Mouse (Mus musculus) adrenal gland, adult 18-20 months (tissue): Measurements from ENCODE around the gene Kcnj10. TPM values are rescaled to one million over a fixed set of nuclear protein-coding genes. Genes with fewer than 3 reads are reported as not detected.

Experiments used
- DNase-seq, 2 experiments: peaks; one replicate each; pipeline ENCODE4 v3.0.0; 2021 to 2022; ENCODE audit warnings: low spot score in 2 of 2
- long read RNA-seq, 2 experiments: library from polyadenylated mRNA; stranded (forward); transcript quantifications; one replicate each; pipeline ENCODE4 v2.0.0; 2021
- total RNA-seq, 2 experiments: library from RNA; stranded (reverse); gene quantifications; 1 replicate in 1 of 2; 2 replicates in 1 of 2; pipeline ENCODE4 v1.2.3; 2021

Gene Kcnj10
- 1 to 10 TPM; 1.3 to 1.5 TPM for total RNA-seq
- long read RNA-seq, experiment 1, partial matches to known transcripts = 0 of 1 reads
- long read RNA-seq, experiment 1, other reads (novel, unspliced or antisense) = 1 of 1 reads
- long read RNA-seq, experiment 2, partial matches to known transcripts = 0 of 1 reads
- long read RNA-seq, experiment 2, other reads (novel, unspliced or antisense) = 1 of 1 reads

DNA sequence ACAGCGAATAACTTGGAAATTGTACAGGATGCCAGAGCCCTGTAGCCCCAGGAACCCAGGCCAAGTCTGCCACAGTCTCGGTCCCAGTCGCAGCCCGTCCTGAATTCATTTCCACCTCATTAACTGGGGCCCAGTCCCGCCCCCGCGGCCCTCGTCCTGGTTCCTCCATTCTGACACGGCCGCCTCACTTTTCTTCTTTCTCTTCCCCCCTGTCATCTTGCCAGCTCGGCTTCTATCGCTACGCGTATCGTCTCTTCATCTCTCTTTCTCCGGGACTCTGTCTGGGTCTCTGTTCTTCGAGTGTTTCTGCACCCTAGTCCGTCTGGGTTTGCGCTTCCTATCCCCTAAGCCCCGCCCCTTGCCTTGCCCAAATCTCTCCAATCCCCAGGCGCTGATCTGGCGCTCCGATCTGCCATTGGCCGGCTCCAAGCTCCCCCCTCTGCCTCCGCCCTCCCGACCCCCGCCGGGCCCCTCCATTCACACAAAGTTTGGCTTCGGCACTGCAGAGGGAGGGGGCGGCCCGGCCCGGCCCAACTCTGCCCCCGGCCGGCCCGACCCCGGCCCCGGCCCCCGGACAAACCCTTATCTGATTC is at the start of gene Kcnj10:
TSS of gene Kcnj10 (plus strand) at position 482 of the 593 bp plus-strand sequence.
- DNase-seq = peak; percentile 57 to 72

DNA sequence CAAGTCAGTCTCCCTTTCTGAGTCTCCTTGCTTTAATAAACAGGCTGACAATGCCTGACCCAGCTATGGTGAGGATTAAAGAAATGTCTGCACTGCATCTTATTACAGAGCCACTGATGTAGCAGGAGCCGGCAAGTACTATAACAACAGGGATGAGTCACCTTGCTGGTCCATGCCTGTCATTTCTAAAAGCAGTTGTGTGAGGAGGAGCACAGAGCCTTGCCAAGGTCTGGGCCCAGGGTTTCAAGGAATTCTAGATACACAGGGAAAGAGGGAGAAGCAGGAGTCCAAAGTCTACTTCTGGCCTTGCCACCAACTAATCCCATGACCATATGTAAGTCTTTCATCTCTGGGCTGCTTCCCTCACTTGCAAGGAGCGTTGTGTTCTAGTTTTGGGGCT is 48.1 kb upstream of the Kcnj10 start:
- DNase-seq = no peak

DNA sequence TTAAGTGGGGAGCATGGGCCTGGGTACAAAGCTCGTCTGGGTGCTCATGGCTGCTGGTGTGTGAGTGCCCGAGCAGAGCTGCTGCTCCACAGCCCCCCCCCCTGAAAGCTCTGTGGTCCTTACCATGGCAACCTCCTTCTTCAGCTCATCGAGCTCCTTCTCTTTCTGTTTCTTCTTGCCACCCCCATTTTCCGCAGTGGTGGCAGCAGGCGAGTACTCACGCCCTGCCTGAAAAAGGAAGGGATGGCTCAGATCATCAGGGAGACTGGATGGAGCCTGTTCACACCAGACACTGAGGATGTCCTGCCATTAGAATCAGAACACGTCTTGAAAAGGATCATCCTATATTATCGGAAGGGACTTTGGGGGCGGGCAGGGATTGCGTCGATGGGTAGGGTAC is 47.6 kb upstream of the Kcnj10 start:
- DNase-seq = no peak

- no peak for DNase-seq
Observed at GRCm38 (mm10) chr1:172295751-172296197, 45.2 kb upstream of the Kcnj10 start.

GRCm38 (mm10) chr1:172296816-172297510 is 44.0 kb upstream of the Kcnj10 start:
- no peak for DNase-seq

DNA sequence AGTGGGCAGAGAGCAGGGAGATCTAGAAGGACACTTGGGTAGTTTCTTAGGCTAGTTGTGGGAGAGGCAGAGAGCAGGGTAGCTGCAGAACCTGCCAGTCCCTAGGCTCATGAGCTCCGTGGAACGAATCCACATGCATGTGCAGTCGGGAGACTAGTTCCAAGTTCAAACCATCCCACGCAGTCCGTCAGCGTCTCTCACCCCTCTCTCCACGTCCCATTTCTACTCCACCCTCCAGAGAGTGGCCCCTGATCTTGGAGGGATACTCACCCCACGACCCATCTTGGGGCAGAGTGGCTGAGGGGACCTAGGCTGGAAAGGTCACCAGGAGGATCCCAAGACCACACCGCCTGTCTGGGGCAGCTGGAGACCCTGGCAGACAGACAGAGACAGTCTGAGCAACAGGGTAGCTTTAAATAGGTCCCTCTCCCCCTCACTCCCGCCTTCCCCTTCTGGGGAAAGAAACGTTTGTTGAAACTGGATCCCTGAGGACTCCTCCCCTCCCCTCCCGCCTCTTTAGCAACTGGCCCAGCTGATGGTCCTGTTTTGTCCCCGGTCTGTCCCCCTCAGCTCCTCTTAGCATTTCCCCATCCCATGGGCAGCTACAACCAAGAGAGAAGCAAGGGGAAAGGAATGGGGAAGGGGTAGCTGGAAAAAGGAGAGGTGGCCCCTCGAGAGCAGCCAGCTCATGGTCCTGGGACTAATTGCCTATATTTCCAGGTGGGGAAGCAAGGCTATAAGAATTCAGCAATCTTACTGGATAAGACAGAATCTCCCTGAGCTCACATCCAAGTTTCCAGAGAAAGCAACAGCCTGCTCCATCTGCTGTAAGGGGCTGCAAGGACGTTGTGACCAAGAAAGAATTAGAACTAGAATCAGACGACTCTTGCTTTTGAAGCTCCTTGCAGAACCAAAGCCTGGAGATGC is 43.1 kb upstream of the Kcnj10 start, which contains the start of gene Atp1a2:
TSS of gene Atp1a2 (minus strand) at position 454 of the 927 bp plus-strand sequence.
- DNase-seq = no peak

DNA sequence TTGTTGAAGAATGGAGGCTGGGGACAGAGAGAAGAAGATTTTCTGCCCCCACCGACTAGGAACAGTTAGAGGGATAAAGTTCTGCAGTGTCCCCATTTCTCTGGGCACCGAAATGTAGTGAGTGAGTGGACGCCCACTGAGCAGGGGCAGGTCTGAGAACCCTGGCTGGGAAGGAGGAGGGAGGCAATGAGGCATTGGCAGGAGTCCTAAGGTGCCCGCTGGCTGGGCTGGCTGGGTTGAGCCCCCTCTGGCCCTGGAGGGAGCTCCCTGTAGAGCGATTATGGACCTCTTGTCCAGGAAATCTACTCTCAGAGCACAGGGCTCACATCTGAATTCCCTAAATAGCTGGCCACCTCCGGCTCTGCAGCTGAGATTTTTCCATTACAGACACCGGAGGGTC is 41.5 kb upstream of the Kcnj10 start:
- no peak for DNase-seq

DNA sequence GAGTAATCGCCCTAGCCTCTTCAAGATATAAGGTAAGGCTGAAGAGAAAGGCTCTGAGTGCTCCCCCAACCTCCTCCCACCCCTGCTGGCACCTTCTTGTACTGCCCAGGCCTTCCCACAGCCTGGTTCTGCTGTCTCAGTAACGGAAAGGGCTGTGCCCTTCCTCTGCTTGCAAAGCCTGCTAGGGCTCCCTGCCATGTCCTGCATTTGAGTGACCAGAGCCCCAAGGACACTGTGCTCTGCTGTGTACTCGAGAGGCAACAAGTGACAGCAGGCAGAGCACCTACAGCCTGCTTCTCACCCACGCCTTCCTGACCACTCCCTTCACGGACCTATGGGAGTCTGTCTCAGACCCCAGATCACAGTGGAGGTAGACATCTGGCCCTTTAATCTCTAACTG is 40.8 kb upstream of the Kcnj10 start:
- DNase-seq = peak in 1 of 2 experiments; percentile 44

- no peak for DNase-seq
Observed at GRCm38 (mm10) chr1:172301180-172301579, 39.8 kb upstream of the Kcnj10 start.

GRCm38 (mm10) chr1:172302311-172302710 is 38.7 kb upstream of the Kcnj10 start:
- no peak for DNase-seq

GRCm38 (mm10) chr1:172302851-172303250 is 38.2 kb upstream of the Kcnj10 start:
- DNase-seq = no peak

- DNase-seq = no peak
Observed at GRCm38 (mm10) chr1:172304443-172304842, 36.6 kb upstream of the Kcnj10 start.

DNA sequence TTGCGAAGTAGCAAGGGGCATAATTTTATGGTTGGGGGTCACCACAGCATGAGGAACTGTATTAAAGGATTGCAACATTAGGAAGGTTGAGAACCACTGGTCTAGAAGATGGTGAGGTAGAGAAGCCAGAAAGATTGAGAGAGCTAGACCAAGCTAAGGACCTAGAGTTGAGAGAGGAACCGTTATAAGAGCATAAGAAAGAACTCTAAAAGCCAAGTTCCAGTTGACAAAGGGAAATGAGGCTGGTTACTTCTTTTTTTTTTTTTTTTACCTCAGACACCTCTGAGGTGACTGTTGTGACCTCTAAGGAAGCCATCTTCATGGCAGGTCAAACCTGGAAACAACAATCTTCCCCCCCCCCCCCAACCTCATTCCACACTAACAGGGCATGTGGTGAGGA is 35.9 kb upstream of the Kcnj10 start:
- no peak for DNase-seq

DNA sequence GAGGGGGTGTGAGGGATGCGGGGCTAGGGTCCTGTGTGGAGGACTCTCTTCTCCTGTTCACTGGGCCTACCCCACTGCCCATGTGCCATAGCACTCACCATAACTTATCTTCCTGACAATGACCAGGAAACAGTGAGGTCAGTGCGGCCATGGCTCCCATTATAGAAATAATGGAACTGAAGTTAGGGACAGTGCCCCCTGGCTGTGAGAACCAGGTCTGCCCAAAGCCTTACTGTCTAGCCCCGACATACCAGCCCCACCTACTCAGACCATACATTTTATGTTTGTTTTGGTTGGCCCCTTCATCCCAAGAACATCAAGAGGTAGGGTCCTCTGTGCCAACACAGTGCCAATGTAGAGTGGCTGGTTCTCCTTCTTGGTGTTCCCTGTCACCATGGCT is 35.4 kb upstream of the Kcnj10 start:
- DNase-seq = no peak

GRCm38 (mm10) chr1:172306196-172306595 is 34.8 kb upstream of the Kcnj10 start:
- no peak for DNase-seq

GRCm38 (mm10) chr1:172306885-172307284 is 34.1 kb upstream of the Kcnj10 start:
- no peak for DNase-seq

GRCm38 (mm10) chr1:172307936-172308335 is 33.1 kb upstream of the Kcnj10 start:
- no peak for DNase-seq

DNA sequence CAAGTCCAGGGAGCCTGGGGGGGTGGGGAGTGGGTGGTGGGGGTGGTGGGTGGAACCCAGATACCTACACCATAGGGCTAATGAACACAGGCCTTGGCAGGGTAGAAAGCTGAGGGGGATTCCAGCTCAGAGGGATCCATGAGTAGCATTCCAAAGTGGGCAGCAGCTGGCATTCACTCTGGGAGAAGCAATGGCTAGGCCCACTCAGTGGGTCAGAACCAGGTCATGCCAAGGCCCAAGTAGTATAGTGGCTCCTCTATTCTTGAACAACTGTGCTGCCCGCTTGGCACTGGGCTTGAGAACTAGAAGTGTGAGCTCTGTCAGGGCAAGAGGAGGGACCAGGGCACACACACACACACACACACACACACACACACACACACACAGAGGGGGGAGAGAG is 32.6 kb upstream of the Kcnj10 start:
- no peak for DNase-seq

DNA sequence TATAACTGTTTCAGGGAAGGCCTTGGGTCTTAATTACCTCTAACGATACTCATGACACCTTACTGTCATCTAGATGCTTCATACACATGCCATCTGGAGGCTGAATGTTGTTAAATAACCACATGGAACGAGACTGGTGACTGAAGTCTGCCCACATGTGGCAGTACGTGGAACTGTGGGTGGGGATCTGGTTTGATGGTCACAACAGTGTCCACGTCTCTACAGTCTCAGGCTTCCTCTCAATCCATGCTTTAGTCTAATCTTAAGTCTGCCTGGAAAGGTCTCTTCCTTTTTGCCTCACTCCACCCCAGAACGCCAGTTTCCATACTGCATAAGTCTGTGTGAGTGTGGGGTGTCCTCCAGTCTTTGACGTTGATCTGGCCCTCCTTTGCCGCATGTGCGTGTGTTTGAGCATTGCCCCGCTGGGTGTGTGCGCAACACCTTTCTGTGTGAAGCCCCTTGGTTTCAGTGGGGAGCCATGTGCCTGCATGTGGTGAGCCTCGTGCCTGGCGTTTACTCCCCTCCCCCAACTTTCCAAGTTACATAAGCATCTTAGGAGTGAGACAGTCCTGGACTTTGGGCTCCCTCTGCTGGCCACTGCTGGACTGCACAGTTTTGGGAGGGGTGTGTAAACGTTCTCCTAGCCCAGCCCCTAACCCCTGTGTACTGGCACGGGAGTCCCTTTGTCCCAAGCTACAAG is 31.2 kb upstream of the Kcnj10 start:
- DNase-seq = peak; percentile 91

- DNase-seq = peak; percentile 45 to 57
Observed at GRCm38 (mm10) chr1:172311248-172311906, 29.6 kb upstream of the Kcnj10 start.
